Mouse (Mus musculus) heart, adult 2 months (tissue): ENCODE data around the gene Olfr548-ps1.
"Not testable (repeated sequence)": the region's sequence is repeated elsewhere in the genome, so short reads cannot be mapped to it uniquely, and the experiment has no call there.

Experiments used
- CTCF ChIP-seq: fragments of 200-600 bp; IDR thresholded peaks from 2 replicates; pipeline ENCODE4 v1.8.1; 2022; ENCODE audit warnings: antibody characterized with exemption, mild to moderate bottlenecking, moderate library complexity
- POLR2A ChIP-seq: fragments of 200-500 bp; IDR thresholded peaks from 2 replicates; pipeline ENCODE4 v1.6.1; 2011; ENCODE audit warnings: mild to moderate bottlenecking, low read depth, low read length, control low read depth; ENCODE audit not compliant: insufficient read depth

- TF ChIP-seq CTCF, POLR2A: not testable (repeated sequence)
Measured at GRCm38 (mm10) chr7:102494416-102494815, 46.3 kb upstream of the Olfr548-ps1 start.
